Mouse (Mus musculus) C3H10T1/2 (cell line): ENCODE measurements around the gene Map7d3. TPM values are rescaled to one million over a fixed set of nuclear protein-coding genes. Genes with fewer than 3 reads are reported as not detected.

ENCODE experiments used
- polyA plus RNA-seq, 2 experiments: library from polyadenylated mRNA; unstranded; fragments of >200 nt; fragmentation: generic; extraction: Trizol; gene quantifications; one replicate each; pipeline ENCODE4 v1.2.1; 2012; ENCODE audit warnings: missing spikeins in 2 of 2

Map7d3 gene
- polyA plus RNA-seq, result not detected

DNA sequence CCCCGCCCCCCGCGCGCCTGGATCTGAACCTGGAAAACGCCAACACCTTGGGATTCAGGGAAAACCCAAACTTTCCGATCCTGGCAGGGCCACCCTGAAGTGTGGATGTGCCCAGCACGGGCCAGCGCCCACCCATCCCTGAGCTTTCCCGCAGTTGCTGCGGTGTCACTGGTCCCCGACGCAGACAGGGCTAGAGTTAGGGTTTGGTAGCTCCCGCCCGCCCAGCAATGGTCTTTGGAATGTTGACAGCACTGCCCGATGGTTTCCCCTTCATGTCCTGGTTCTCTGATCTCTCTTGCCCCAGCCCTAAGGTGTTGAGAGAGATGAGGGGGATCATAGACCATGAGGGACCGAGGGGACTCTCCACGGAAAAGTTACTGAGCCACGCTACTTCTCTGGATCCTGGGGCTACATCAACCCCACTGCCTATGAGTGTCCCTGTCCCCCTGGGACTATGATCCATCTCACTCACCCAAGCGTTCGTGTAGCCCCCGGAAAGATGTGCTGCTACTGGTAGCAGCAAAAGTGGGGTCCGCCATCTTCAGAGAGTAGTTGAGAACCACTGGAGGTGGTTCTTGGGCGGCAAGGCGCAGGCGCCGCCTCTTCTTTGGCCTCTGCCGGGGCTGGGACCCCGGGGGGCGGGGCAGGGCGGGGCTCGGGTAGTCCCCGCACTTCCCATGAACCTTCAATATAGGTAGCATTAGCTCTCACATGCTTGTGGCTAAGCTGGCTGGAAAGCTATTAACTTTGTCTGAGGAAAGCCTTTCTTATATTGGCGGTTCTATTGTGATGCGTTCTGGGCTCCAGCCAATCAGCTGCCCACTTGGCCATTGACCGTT, at the start of gene Map7d3:
Gene Map7d3 (minus strand): TSS at position 562 of the 839 bp plus-strand sequence.

DNA sequence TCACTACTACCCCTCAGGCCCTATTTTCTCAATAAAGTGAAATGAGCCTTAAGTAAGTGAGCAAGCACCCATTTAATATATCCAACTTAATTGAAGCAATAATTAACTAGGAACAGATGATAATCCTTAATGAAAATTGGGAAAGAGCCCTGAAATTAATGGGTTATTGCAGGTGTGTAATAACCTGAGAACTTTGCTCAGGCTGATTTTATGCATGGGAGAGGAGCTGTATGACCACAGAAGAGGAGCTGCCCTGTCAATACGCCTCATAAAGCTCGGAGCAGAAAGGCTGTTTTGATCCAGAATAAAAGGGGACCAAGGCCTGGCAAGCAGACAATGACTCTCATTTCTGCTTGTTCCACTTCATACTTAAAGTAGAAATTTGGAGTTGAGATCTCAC, 47.7 kb upstream of the Map7d3 start, which contains the start of gene Adgrg4:
Gene Adgrg4 (plus strand): TSS at position 301 of the 400 bp plus-strand sequence.

Other genes with a start within 250 kb of the Map7d3 start
- 1 to 10 TPM in 1 of 2 experiments, under 1 TPM in 1; 0.66 to 4.6 TPM for gene Mmgt1, start 224.3 kb downstream of the Map7d3 start, polyA plus RNA-seq
- 1 to 10 TPM; 1.1 to 8.2 TPM for gene Slc9a6, start 212.6 kb downstream of the Map7d3 start, polyA plus RNA-seq
- gene Fhl1, start 90.5 kb downstream of the Map7d3 start, polyA plus RNA-seq, result under 1 TPM in 1 of 2 experiments, not detected in 1; 0.11 TPM
- not detected for gene Adgrg4, start 47.8 kb upstream of the Map7d3 start, polyA plus RNA-seq
- not detected for gene Brs3, start 220.7 kb upstream of the Map7d3 start, polyA plus RNA-seq
- 10 to 100 TPM in 1 of 2 experiments, 1 to 10 TPM in 1; 3.8 to 14.3 TPM for gene Htatsf1, start 231.3 kb upstream of the Map7d3 start, polyA plus RNA-seq